Mouse (Mus musculus) hindbrain, postnatal 0 days (tissue): ENCODE data around the gene Kcnc2. TPM values are rescaled to one million over a fixed set of nuclear protein-coding genes. Genes with fewer than 3 reads are reported as not detected.
"Not testable (repeated sequence)": the region's sequence is repeated elsewhere in the genome, so short reads cannot be mapped to it uniquely, and the experiment has no call there.

ENCODE experiments used
- ATAC-seq: fragments of 200-750 bp; cut with Nextera tagmentation; 2 replicates; pipeline ENCODE4 v1.8.0; 2017; ENCODE audit warnings: mild to moderate bottlenecking, moderate TSS enrichment, moderate library complexity
- DNase-seq: peaks from one replicate; pipeline ENCODE4 v3.0.0-alpha.2; 2015; ENCODE audit warnings: low spot score
- H3K27ac ChIP-seq: fragments of 300-500 bp; sonication (generic); 2 replicates; pipeline ENCODE4 v1.5.1; 2014; ENCODE audit warnings: mild to moderate bottlenecking
- H3K27me3 ChIP-seq: fragments of 300-500 bp; sonication (generic); 2 replicates; pipeline ENCODE4 v1.6.1; 2014; ENCODE audit warnings: low read length, mixed read lengths; ENCODE audit not compliant: insufficient read depth
- H3K36me3 ChIP-seq: fragments of 300-500 bp; sonication (generic); 2 replicates; pipeline ENCODE4 v1.6.1; 2014; ENCODE audit warnings: low read length, mixed read lengths; ENCODE audit not compliant: insufficient read depth
- H3K4me1 ChIP-seq: fragments of 300-500 bp; sonication (generic); 2 replicates; pipeline ENCODE4 v1.6.1; 2014; ENCODE audit warnings: antibody characterized with exemption, low read length, mixed read lengths; ENCODE audit not compliant: insufficient read depth
- H3K4me2 ChIP-seq: fragments of 300-500 bp; sonication (generic); 2 replicates; pipeline ENCODE4 v1.6.1; 2014; ENCODE audit warnings: low read depth, mild to moderate bottlenecking, low read length, moderate library complexity, mixed read lengths
- H3K4me3 ChIP-seq: fragments of 300-500 bp; sonication (generic); 2 replicates; pipeline ENCODE4 v1.5.1; 2014; ENCODE audit warnings: low read length
- H3K9ac ChIP-seq: fragments of 300-500 bp; sonication (generic); replicated peaks from 2 replicates; pipeline ENCODE4 v1.6.1; 2014; ENCODE audit warnings: mild to moderate bottlenecking, low read length, moderate library complexity, mixed read lengths
- H3K9me3 ChIP-seq: fragments of 300-500 bp; sonication (generic); 2 replicates; pipeline ENCODE4 v1.6.1; 2016; ENCODE audit warnings: low read length, mixed read lengths
- CTCF ChIP-seq: IDR thresholded peaks from 2 replicates; pipeline ENCODE4 v1.5.1; 2016; ENCODE audit warnings: antibody characterized with exemption, control low read depth, low read depth
- WGBS: fragments of 180-500 bp; shearing (Covaris S2); extraction: QIAGEN DNeasy Blood & Tissue Kit; methylation state at CpG from one replicate; pipeline ENCODE4 v1.1.7; 2014; 5-methylcytosine and 5-hydroxymethylcytosine counted together
- polyA plus RNA-seq: library from polyadenylated mRNA; unstranded; fragments of >200 nt; fragmentation: Nextera tagmentation; extraction: Ambion mirVana; gene quantifications from 2 replicates; pipeline ENCODE4 v1.2.1, GENCODE M21; 2015
- total RNA-seq: library from RNA; depleted of rRNA; stranded (reverse); fragments of >200 nt; gene quantifications from 2 replicates; pipeline ENCODE4 v1.2.3, GENCODE M21; 2014; rRNA removed

Kcnc2 gene
- total RNA-seq (11.6 and 11.9 TPM in 2 replicates), polyA plus RNA-seq (4.6 and 5.2 TPM in 2 replicates)

DNA sequence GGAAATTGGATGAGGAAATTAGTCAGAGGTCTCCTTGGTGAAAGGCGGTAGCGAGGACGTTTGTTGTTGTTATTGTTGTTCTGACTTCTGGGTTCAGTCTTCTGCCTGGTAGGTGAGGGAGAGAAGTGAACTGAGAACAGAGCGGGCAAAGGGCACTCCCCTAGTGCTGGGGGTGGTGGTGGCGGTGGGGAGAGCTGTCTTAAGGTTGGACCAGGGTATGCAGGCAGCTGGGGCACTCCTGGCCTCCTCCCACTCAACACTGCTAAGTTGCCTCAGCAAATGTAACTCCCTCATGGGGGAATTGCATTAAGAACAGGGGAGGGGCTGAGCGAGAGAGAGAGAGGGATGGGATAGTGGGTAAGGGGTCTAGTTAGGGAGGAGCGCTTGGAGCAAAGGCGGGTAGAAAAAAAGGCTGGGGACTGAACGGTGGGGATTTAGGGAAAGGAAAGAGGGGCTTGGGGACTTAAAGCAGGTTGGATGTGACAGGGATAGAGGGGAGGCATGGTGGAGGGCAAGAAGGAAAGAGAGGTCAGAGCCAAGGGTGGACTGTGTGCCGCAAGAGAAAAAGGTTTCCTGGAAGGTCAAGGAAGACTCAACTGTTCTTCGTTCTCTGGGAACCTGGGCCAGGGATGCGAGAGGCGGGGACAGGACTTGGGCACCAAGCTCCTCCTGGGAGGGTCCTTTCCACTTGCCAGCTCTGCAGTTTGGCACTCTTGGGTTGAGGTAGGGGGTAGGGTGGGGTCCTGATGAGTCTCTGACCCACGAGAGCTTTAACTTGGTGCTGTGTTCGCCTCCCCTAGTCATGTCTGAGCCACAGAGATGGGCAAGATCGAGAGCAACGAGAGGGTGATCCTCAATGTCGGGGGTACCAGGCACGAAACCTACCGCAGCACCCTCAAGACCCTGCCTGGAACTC, at the start of gene Kcnc2:
Kcnc2 (plus strand) TSS at position 235 of the 916 bp plus-strand sequence.
- Histone ChIP-seq H3K9me3 (no peaks in the 10 kb centered on the region), H3K27ac (peak within 1 kb of the TSS; percentile 41), H3K27me3 (no peaks in the 10 kb centered on the region), H3K9ac (peak within 1 kb of the TSS; percentile 67), H3K4me2 (peak within 1 kb of the TSS; percentile 96), H3K4me1 (peaks cover 5% of the 10 kb centered on the region; the same call in 1 of the 2 replicates), H3K36me3 (no peaks in the 10 kb centered on the region), H3K4me3 (peak within 1 kb of the TSS; percentile 65)
- TF ChIP-seq CTCF = no peak
- ATAC-seq (peak; percentile 62), DNase-seq (peak; percentile 25)
- WGBS = 3% methylated on average over 20 of the region's 20 CpGs

- no peak overlapping the region for H3K4me3 ChIP-seq
- no peaks in the 10 kb centered on the region for H3K36me3 ChIP-seq
- H3K9ac ChIP-seq = no peak overlapping the region
- H3K9me3 ChIP-seq = no peaks in the 10 kb centered on the region
- WGBS = 59% methylated on average over 1 of the region's 1 CpGs
- H3K27me3 ChIP-seq = no peaks in the 10 kb centered on the region
- TF ChIP-seq CTCF = no peak
- no peak overlapping the region for H3K4me2 ChIP-seq
- H3K27ac ChIP-seq = no peak overlapping the region
- no peaks in the 10 kb centered on the region for H3K4me1 ChIP-seq
- DNase-seq (no peak), ATAC-seq (no peak)
Measured at GRCm38 (mm10) chr10:112227073-112227472, 43.8 kb upstream of the Kcnc2 start.

- H3K4me1 ChIP-seq, H3K27ac ChIP-seq, H3K4me2 ChIP-seq, DNase-seq, ATAC-seq, H3K4me3 ChIP-seq, H3K9me3 ChIP-seq, H3K9ac ChIP-seq, H3K27me3 ChIP-seq, H3K36me3 ChIP-seq: not testable (repeated sequence)
- WGBS = 40% methylated on average over 6 of the region's 6 CpGs
Measured at GRCm38 (mm10) chr10:112229091-112229843, 41.7 kb upstream of the Kcnc2 start.

- not testable (repeated sequence) for H3K4me3 ChIP-seq, H3K27me3 ChIP-seq, H3K9ac ChIP-seq, H3K9me3 ChIP-seq, H3K4me2 ChIP-seq, ATAC-seq, DNase-seq, H3K4me1 ChIP-seq, H3K27ac ChIP-seq, H3K36me3 ChIP-seq
- 21% methylated on average over 1 of the region's 1 CpGs for WGBS
Measured at GRCm38 (mm10) chr10:112232733-112233132, 38.2 kb upstream of the Kcnc2 start.

GRCm38 (mm10) chr10:112235396-112235940, 35.5 kb upstream of the Kcnc2 start:
- WGBS = 79% methylated on average over 5 of the region's 5 CpGs
- ATAC-seq = not testable (repeated sequence)

GRCm38 (mm10) chr10:112248273-112248672, 22.6 kb upstream of the Kcnc2 start:
- no peak overlapping the region for H3K4me2 ChIP-seq
- no peak overlapping the region for H3K9ac ChIP-seq
- no peak overlapping the region for H3K27ac ChIP-seq
- no peaks in the 10 kb centered on the region for H3K27me3 ChIP-seq
- no peaks in the 10 kb centered on the region for H3K36me3 ChIP-seq
- no peak for TF ChIP-seq CTCF
- WGBS = 80% methylated on average over 2 of the region's 2 CpGs
- ATAC-seq (no peak), DNase-seq (no peak)
- no peaks in the 10 kb centered on the region for H3K9me3 ChIP-seq
- no peak overlapping the region for H3K4me3 ChIP-seq
- no peaks in the 10 kb centered on the region for H3K4me1 ChIP-seq

More at GRCm38 (mm10) chr10:112235396-112235940, 35.5 kb upstream of the Kcnc2 start:
- H3K27me3 ChIP-seq, H3K27ac ChIP-seq, H3K4me3 ChIP-seq, H3K9me3 ChIP-seq, DNase-seq, H3K4me2 ChIP-seq, H3K9ac ChIP-seq, H3K36me3 ChIP-seq, H3K4me1 ChIP-seq: not testable (repeated sequence)
